Mouse (Mus musculus) liver, postnatal 0 days (tissue): ENCODE data around the gene Armh3.
A peak's percentile ranks its signal among the peaks of the same experiment; 100 is the strongest.

Experiments
- CTCF ChIP-seq: sonication (generic); IDR thresholded peaks from 2 replicates; pipeline ENCODE4 v1.5.1; 2016; ENCODE audit warnings: antibody characterized with exemption, low read depth
- EP300 ChIP-seq: IDR thresholded peaks from 2 replicates; pipeline ENCODE4 v1.6.1; 2016; ENCODE audit warnings: antibody characterized with exemption, low read depth, mild to moderate bottlenecking

DNA sequence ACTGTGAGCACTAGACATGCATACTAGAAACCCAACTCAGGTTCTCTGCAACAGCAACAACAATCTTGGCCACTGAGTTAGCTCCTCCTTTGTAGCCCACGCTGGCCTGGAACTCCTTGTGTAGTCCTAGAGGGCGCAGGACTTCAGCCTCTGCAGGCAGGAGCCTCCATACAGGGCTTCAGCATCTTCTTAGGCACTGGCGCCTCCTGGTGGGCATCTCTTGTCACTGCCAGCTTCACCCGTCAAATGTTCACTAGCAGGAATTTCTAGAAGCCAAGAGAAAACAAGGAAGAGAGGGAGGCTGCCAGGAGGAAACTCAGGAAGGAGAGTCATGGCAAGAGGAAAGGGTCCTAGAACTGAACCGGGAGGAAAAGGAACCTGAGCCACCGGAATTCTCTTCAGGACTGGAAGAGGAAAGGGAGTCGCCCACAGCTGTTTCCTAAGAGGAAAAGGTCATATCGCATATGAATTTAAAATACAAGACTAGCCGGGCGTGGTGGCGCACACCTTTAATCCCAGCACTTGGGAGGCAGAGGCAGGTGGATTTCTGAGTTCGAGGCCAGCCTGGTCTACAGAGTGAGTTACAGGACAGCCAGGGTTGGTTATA, 16.4 kb upstream of the Armh3 start:
- TF ChIP-seq CTCF (peak; percentile 99), EP300 (no peak)
